Mouse (Mus musculus) heart, embryonic 15.5 days (tissue): ENCODE results near the gene Uckl1. TPM values are rescaled to one million over a fixed set of nuclear protein-coding genes. Genes with fewer than 3 reads are reported as not detected.

ENCODE experiments used
- ATAC-seq: fragments of 200-750 bp; cut with Nextera tagmentation; replicated peaks from 2 replicates; pipeline ENCODE4 v1.8.0; 2017; ENCODE audit warnings: low read depth, moderate TSS enrichment; ENCODE audit not compliant: insufficient number of reproducible peaks, insufficient read depth, low FRiP score
- H3K27ac ChIP-seq: fragments of 300-500 bp; sonication (generic); 2 replicates; pipeline ENCODE4 v1.5.1; 2015; ENCODE audit warnings: mild to moderate bottlenecking, inconsistent platforms
- H3K27me3 ChIP-seq: fragments of 300-500 bp; sonication (generic); 2 replicates; pipeline ENCODE4 v1.6.1; 2015; ENCODE audit warnings: inconsistent platforms
- H3K36me3 ChIP-seq: fragments of 300-500 bp; sonication (generic); 2 replicates; pipeline ENCODE4 v1.6.1; 2015; ENCODE audit warnings: mild to moderate bottlenecking, inconsistent platforms
- H3K4me1 ChIP-seq: fragments of 300-500 bp; sonication (generic); replicated peaks from 2 replicates; pipeline ENCODE4 v1.6.1; 2015; ENCODE audit warnings: inconsistent platforms
- H3K4me2 ChIP-seq: fragments of 300-500 bp; sonication (generic); 2 replicates; pipeline ENCODE4 v1.6.1; 2015; ENCODE audit warnings: inconsistent platforms, mild to moderate bottlenecking, moderate library complexity
- H3K4me3 ChIP-seq: fragments of 300-500 bp; sonication (generic); 2 replicates; pipeline ENCODE4 v1.5.1; 2015; ENCODE audit warnings: mild to moderate bottlenecking, inconsistent platforms
- H3K9ac ChIP-seq: fragments of 300-500 bp; sonication (generic); 2 replicates; pipeline ENCODE4 v1.6.1; 2015; ENCODE audit warnings: mild to moderate bottlenecking, inconsistent platforms
- H3K9me3 ChIP-seq: fragments of 300-500 bp; sonication (generic); replicated peaks from 2 replicates; pipeline ENCODE4 v1.6.1; 2016; ENCODE audit warnings: inconsistent platforms
- WGBS: fragments of 180-500 bp; shearing (Covaris S2); methylation state at CpG from one replicate; pipeline ENCODE4 v1.1.7; 2015; ENCODE audit warnings: mixed read lengths; 5-methylcytosine and 5-hydroxymethylcytosine counted together
- polyA plus RNA-seq: library from polyadenylated mRNA; unstranded; fragments of >200 nt; fragmentation: Nextera tagmentation; extraction: Ambion mirVana; gene quantifications from 2 replicates; pipeline ENCODE4 v1.2.1, GENCODE M21; 2015

Gene Uckl1
- polyA plus RNA-seq, 1 experiment from 2014 or later = 61.8 TPM

- no peaks in the 10 kb centered on the region for H3K27me3 ChIP-seq
- H3K4me3 ChIP-seq = no peak overlapping the region
- H3K4me1 ChIP-seq = peaks cover 13% of the 10 kb centered on the region
- 89% methylated on average over 11 of the region's 11 CpGs for WGBS
- peaks cover 66% of the 10 kb centered on the region for H3K36me3 ChIP-seq
- H3K9me3 ChIP-seq = no peaks in the 10 kb centered on the region
- no peak overlapping the region for H3K27ac ChIP-seq
- H3K4me2 ChIP-seq = no peak overlapping the region
- no peak overlapping the region for H3K9ac ChIP-seq
- ATAC-seq = no peak
These were observed 3.6 kb upstream of the Uckl1 start for GRCm38 (mm10) chr2:181588229-181588780.

- peaks cover 66% of the 10 kb centered on the region for H3K36me3 ChIP-seq
- H3K4me3 ChIP-seq = no peak overlapping the region
- no peak for ATAC-seq
- H3K9ac ChIP-seq = no peak overlapping the region
- H3K4me1 ChIP-seq = peaks cover 9% of the 10 kb centered on the region
- H3K9me3 ChIP-seq = no peaks in the 10 kb centered on the region
- 81% methylated on average over 6 of the region's 6 CpGs for WGBS
- H3K4me2 ChIP-seq = no peak overlapping the region
- H3K27ac ChIP-seq = no peak overlapping the region
- H3K27me3 ChIP-seq = no peaks in the 10 kb centered on the region
These were observed 3.1 kb upstream of the Uckl1 start for GRCm38 (mm10) chr2:181587796-181588195.

- ATAC-seq = no peak
- no peaks in the 10 kb centered on the region for H3K9me3 ChIP-seq
- no peak overlapping the region for H3K27ac ChIP-seq
- no peak overlapping the region for H3K9ac ChIP-seq
- H3K4me3 ChIP-seq = no peak overlapping the region
- H3K36me3 ChIP-seq = peaks cover 66% of the 10 kb centered on the region
- peaks cover 5% of the 10 kb centered on the region; the same call in 1 of the 2 replicates for H3K4me1 ChIP-seq
- no peak overlapping the region for H3K4me2 ChIP-seq
- WGBS = 94% methylated on average over 3 of the region's 3 CpGs
- no peaks in the 10 kb centered on the region for H3K27me3 ChIP-seq
These were observed 1.4 kb upstream of the Uckl1 start for GRCm38 (mm10) chr2:181586124-181586523.

- Histone ChIP-seq H3K27me3 (no peaks in the 10 kb centered on the region), H3K36me3 (peaks cover 65% of the 10 kb centered on the region), H3K4me2 (no peak overlapping the region), H3K9ac (no peak overlapping the region), H3K27ac (no peak overlapping the region), H3K4me3 (no peak overlapping the region), H3K9me3 (no peaks in the 10 kb centered on the region), H3K4me1 (peaks cover 8% of the 10 kb centered on the region)
- ATAC-seq = no peak
- 87% methylated on average over 5 of the region's 5 CpGs for WGBS
These were observed 814 bp upstream of the Uckl1 start for GRCm38 (mm10) chr2:181585506-181585905.

GRCm38 (mm10) chr2:181583460-181584257, 1.0 kb downstream of the Uckl1 start:
- no peak for ATAC-seq
- Histone ChIP-seq H3K27ac (no peak overlapping the region), H3K27me3 (no peaks in the 10 kb centered on the region), H3K4me2 (no peak overlapping the region), H3K36me3 (peaks cover 48% of the 10 kb centered on the region), H3K4me3 (no peak overlapping the region), H3K4me1 (peaks cover 27% of the 10 kb centered on the region), H3K9ac (no peak overlapping the region), H3K9me3 (no peaks in the 10 kb centered on the region)
- 84% methylated on average over 3 of the region's 3 CpGs for WGBS

GRCm38 (mm10) chr2:181582939-181583338, 1.8 kb downstream of the Uckl1 start:
- Histone ChIP-seq H3K4me1 (peaks cover 34% of the 10 kb centered on the region), H3K4me2 (no peak overlapping the region), H3K9me3 (no peaks in the 10 kb centered on the region), H3K36me3 (peaks cover 41% of the 10 kb centered on the region), H3K9ac (no peak overlapping the region), H3K4me3 (no peak overlapping the region), H3K27ac (no peak overlapping the region), H3K27me3 (no peaks in the 10 kb centered on the region)
- 77% methylated on average over 1 of the region's 1 CpGs for WGBS
- no peak for ATAC-seq

GRCm38 (mm10) chr2:181582358-181582757, 2.3 kb downstream of the Uckl1 start:
- H3K27ac ChIP-seq = peak overlapping the region; percentile 97; the same call in 1 of the 2 replicates
- no peaks in the 10 kb centered on the region for H3K9me3 ChIP-seq
- H3K4me2 ChIP-seq = peak overlapping the region; percentile 90
- H3K27me3 ChIP-seq = no peaks in the 10 kb centered on the region
- peak overlapping the region; percentile 85; the same call in 1 of the 2 replicates for H3K4me3 ChIP-seq
- H3K9ac ChIP-seq = peak overlapping the region; percentile 91; the same call in 1 of the 2 replicates
- no peak for ATAC-seq
- WGBS = 79% methylated on average over 2 of the region's 2 CpGs
- peaks cover 36% of the 10 kb centered on the region for H3K36me3 ChIP-seq
- peaks cover 39% of the 10 kb centered on the region for H3K4me1 ChIP-seq

- Histone ChIP-seq H3K4me2 (peak overlapping the region; percentile 90), H3K4me3 (peak overlapping the region; percentile 85), H3K27ac (peak overlapping the region; percentile 97), H3K27me3 (no peaks in the 10 kb centered on the region), H3K4me1 (peaks cover 39% of the 10 kb centered on the region), H3K9me3 (no peaks in the 10 kb centered on the region), H3K36me3 (peaks cover 28% of the 10 kb centered on the region), H3K9ac (peak overlapping the region; percentile 91)
- under 1% methylated on average over 49 of the region's 49 CpGs for WGBS
- peak; percentile 82 for ATAC-seq
These were observed 3.1 kb downstream of the Uckl1 start for GRCm38 (mm10) chr2:181581402-181582120.

- H3K9me3 ChIP-seq = no peaks in the 10 kb centered on the region
- H3K36me3 ChIP-seq = peaks cover 22% of the 10 kb centered on the region
- peak; percentile 78 for ATAC-seq
- H3K9ac ChIP-seq = peak overlapping the region; percentile 91
- peaks cover 39% of the 10 kb centered on the region for H3K4me1 ChIP-seq
- peak overlapping the region; percentile 97 for H3K27ac ChIP-seq
- peak overlapping the region; percentile 90 for H3K4me2 ChIP-seq
- no peaks in the 10 kb centered on the region for H3K27me3 ChIP-seq
- H3K4me3 ChIP-seq = peak overlapping the region; percentile 85
- WGBS = under 1% methylated on average over 11 of the region's 11 CpGs
These were observed 3.7 kb downstream of the Uckl1 start for GRCm38 (mm10) chr2:181581016-181581401.

GRCm38 (mm10) chr2:181580131-181580772, 4.4 kb downstream of the Uckl1 start:
- Histone ChIP-seq H3K9me3 (no peaks in the 10 kb centered on the region), H3K9ac (peak overlapping the region; percentile 57), H3K36me3 (peaks cover 15% of the 10 kb centered on the region), H3K4me1 (peaks cover 39% of the 10 kb centered on the region), H3K4me3 (peak overlapping the region; percentile 85), H3K4me2 (peak overlapping the region; percentile 90), H3K27me3 (no peaks in the 10 kb centered on the region), H3K27ac (peak overlapping the region; percentile 97)
- WGBS = 74% methylated on average over 5 of the region's 5 CpGs
- ATAC-seq = no peak

GRCm38 (mm10) chr2:181579681-181580080, 5.0 kb downstream of the Uckl1 start:
- peaks cover 10% of the 10 kb centered on the region; the same call in 1 of the 2 replicates for H3K36me3 ChIP-seq
- ATAC-seq = no peak
- WGBS = 94% methylated on average over 1 of the region's 1 CpGs
- H3K27ac ChIP-seq = 0 out of 2 replicates have a peak overlapping the region, but pooled peaks have one; percentile 48
- H3K9me3 ChIP-seq = no peaks in the 10 kb centered on the region
- 0 out of 2 replicates have a peak overlapping the region, but pooled peaks have one; percentile 90 for H3K4me2 ChIP-seq
- H3K27me3 ChIP-seq = no peaks in the 10 kb centered on the region
- H3K9ac ChIP-seq = no peak overlapping the region
- H3K4me3 ChIP-seq = no peak overlapping the region
- H3K4me1 ChIP-seq = peaks cover 39% of the 10 kb centered on the region
